Mouse (Mus musculus) adrenal gland, postnatal 25 days (tissue): ENCODE data around the gene Gm21836. TPM values are rescaled to one million over a fixed set of nuclear protein-coding genes. Genes with fewer than 3 reads are reported as not detected.
A peak's percentile ranks its signal among the peaks of the same experiment; 100 is the strongest.
"Not testable (repeated sequence)": the region's sequence is repeated elsewhere in the genome, so short reads cannot be mapped to it uniquely, and the experiment has no call there.

Experiments
- DNase-seq: peaks from one replicate; pipeline ENCODE4 v3.0.0; 2021; ENCODE audit warnings: mixed read lengths
- long read RNA-seq: library from polyadenylated mRNA; stranded (forward); transcript quantifications from one replicate; pipeline ENCODE4 v2.0.0, GENCODE M21; 2021
- total RNA-seq: library from RNA; stranded (reverse); gene quantifications from 2 replicates; pipeline ENCODE4 v1.2.3, GENCODE M21; 2021

Gene Gm21836
- total RNA-seq: not detected in 2 replicates
- long read RNA-seq: 0 reads

GRCm38 (mm10) chr9:124493693-124494092 lies at the start of gene Gm21836:
TSS of gene Gm21836 (minus strand) at chr9:124493793.
- not testable (repeated sequence) for DNase-seq

GRCm38 (mm10) chr9:124480361-124480980 lies 13.1 kb downstream of the Gm21836 start:
- not testable (repeated sequence) for DNase-seq

GRCm38 (mm10) chr9:124478081-124478480 lies 15.5 kb downstream of the Gm21836 start:
- DNase-seq: no peak

GRCm38 (mm10) chr9:124476096-124476902 lies 17.3 kb downstream of the Gm21836 start, which contains the start of gene Ppp2r3d:
TSS of gene Ppp2r3d (minus strand) at chr9:124476898.
- DNase-seq: no peak

GRCm38 (mm10) chr9:124475689-124476088 lies 17.9 kb downstream of the Gm21836 start:
- DNase-seq: no peak

GRCm38 (mm10) chr9:124456572-124456971 lies 37.0 kb downstream of the Gm21836 start:
- peak; percentile 27 for DNase-seq

Other genes starting within 250 kb of the Gm21836 start
- gene 2010315B03Rik, start 181.1 kb downstream of the Gm21836 start, total RNA-seq: 22.8 and 26.5 TPM in 2 replicates
- gene Ppp2r3d, start 16.9 kb downstream of the Gm21836 start, total RNA-seq: 101 and 138 TPM in 2 replicates